Mouse (Mus musculus) lung, embryonic 16.5 days (tissue): Measurements from ENCODE around the gene Enpp7. TPM values are rescaled to one million over a fixed set of nuclear protein-coding genes. Genes with fewer than 3 reads are reported as not detected.

ENCODE experiments used
- ATAC-seq: fragments of 200-750 bp; cut with Nextera tagmentation; 2 replicates; pipeline ENCODE4 v1.8.0; 2017; ENCODE audit warnings: low read depth, mild to moderate bottlenecking, moderate library complexity
- H3K27ac ChIP-seq: fragments of 300-500 bp; sonication (generic); 2 replicates; pipeline ENCODE4 v1.5.1; 2014; ENCODE audit warnings: mild to moderate bottlenecking, control low read depth, low read length
- H3K27me3 ChIP-seq: fragments of 300-500 bp; sonication (generic); 2 replicates; pipeline ENCODE4 v1.6.1; 2014; ENCODE audit warnings: low read depth, low read length, mixed read lengths; ENCODE audit not compliant: control insufficient read depth, insufficient read depth
- H3K36me3 ChIP-seq: fragments of 300-500 bp; sonication (generic); 2 replicates; pipeline ENCODE4 v1.6.1; 2014; ENCODE audit warnings: low read length; ENCODE audit not compliant: control insufficient read depth, insufficient read depth
- H3K4me1 ChIP-seq: fragments of 300-500 bp; sonication (generic); replicated peaks from 2 replicates; pipeline ENCODE4 v1.6.1; 2014; ENCODE audit warnings: low read length, mixed read lengths; ENCODE audit not compliant: control insufficient read depth, insufficient read depth
- H3K4me2 ChIP-seq: fragments of 300-500 bp; sonication (generic); 2 replicates; pipeline ENCODE4 v1.6.1; 2014; ENCODE audit warnings: low read depth, low read length, control low read depth
- H3K4me3 ChIP-seq: fragments of 300-500 bp; sonication (generic); 2 replicates; pipeline ENCODE4 v1.5.1; 2014; ENCODE audit warnings: mild to moderate bottlenecking, low read length, control low read depth
- H3K9ac ChIP-seq: fragments of 300-500 bp; sonication (generic); 2 replicates; pipeline ENCODE4 v1.6.1; 2014; ENCODE audit warnings: low read length, control low read depth
- H3K9me3 ChIP-seq: fragments of 300-500 bp; sonication (generic); 2 replicates; pipeline ENCODE4 v1.6.1; 2016; ENCODE audit warnings: low read length; ENCODE audit not compliant: control insufficient read depth
- WGBS: fragments of 180-500 bp; shearing (Covaris S2); extraction: QIAGEN DNeasy Blood & Tissue Kit; methylation state at CpG from one replicate; pipeline ENCODE4 v1.1.7; 2014; 5-methylcytosine and 5-hydroxymethylcytosine counted together
- polyA plus RNA-seq: library from polyadenylated mRNA; unstranded; fragments of >200 nt; fragmentation: Nextera tagmentation; extraction: Ambion mirVana; gene quantifications from 2 replicates; pipeline ENCODE4 v1.2.1, GENCODE M21; 2015

Enpp7 gene
- polyA plus RNA-seq, 1 experiment from 2014 or later: not detected

DNA sequence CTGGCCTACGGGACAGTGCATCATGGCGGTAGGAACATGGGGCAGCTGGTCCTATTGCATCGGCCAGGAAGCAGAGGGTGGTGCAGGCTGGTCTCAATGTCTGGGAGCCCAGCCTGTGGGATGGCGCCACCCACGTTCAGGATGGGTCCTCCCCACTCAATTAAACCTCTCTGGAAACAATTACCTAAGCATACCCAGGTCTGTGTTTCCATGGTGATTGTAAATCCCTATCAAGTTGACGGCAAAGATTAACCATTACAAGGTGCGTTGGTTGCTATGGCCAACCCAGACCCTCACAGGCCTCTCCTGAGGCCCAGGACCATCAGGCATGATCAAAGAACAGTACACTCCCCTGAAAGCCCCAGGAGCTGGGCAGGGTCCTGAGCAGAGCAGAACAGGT, 22.9 kb upstream of the Enpp7 start:
- no peaks in the 10 kb centered on the region for H3K36me3 ChIP-seq
- no peak overlapping the region for H3K27ac ChIP-seq
- no peak overlapping the region for H3K9ac ChIP-seq
- H3K27me3 ChIP-seq: no peaks in the 10 kb centered on the region
- WGBS: 53% methylated on average over 7 of the region's 7 CpGs
- ATAC-seq: no peak
- H3K4me3 ChIP-seq: no peak overlapping the region
- no peak overlapping the region for H3K4me2 ChIP-seq
- no peaks in the 10 kb centered on the region for H3K4me1 ChIP-seq
- H3K9me3 ChIP-seq: no peaks in the 10 kb centered on the region

- ATAC-seq: no peak
Observed at GRCm38 (mm10) chr11:118971470-118972034, 16.4 kb upstream of the Enpp7 start.

DNA sequence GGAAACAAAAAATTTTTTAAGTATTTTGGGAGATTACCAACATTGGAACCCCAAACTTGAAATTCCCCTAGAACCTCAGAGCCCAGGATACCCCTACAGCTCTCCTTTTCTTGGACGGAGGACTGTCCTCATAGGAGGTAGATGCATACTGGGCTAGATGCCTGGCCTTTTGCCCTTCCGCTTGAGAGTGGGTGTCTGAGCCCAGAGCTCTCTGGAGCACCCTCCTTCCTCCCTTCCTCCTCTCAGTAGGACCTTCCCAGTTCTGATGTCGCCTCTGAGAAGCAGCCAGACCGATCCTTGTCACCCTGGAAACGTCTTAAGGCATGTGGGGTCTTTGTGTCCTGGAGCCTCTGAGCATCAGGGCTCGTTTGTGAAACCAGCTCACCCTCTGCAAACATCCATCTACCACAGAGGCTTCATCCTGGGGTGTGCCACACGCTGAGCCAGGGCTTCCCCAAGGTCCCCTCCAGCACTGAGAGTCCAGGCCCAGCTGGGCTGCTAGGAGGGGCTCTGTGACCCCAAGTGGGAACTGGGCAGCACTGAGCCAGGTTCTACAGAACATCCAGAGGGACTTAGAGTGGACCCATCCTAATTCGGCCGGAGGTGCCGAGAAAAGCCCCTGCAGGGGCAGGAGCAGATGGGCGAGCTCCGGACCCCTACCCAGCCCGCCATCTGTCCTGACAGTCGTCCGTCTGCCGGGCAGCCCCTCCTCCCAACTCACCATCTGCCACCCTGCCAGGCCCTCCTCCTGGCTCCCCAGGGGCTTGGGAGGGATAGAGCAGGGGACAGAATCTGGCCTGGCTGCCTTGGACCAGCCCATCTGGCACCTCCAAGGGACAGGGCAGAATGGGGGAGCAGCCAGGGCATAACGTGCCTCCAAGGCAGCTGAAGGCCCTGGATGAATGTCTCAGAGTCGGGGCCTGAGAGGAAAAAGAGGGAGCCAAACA, 15.3 kb upstream of the Enpp7 start:
- no peaks in the 10 kb centered on the region for H3K9me3 ChIP-seq
- H3K36me3 ChIP-seq: no peaks in the 10 kb centered on the region
- no peak overlapping the region for H3K4me2 ChIP-seq
- H3K4me3 ChIP-seq: no peak overlapping the region
- no peaks in the 10 kb centered on the region for H3K4me1 ChIP-seq
- 32% methylated on average over 18 of the region's 18 CpGs for WGBS
- no peaks in the 10 kb centered on the region; the same call in 1 of the 2 replicates for H3K27me3 ChIP-seq
- no peak overlapping the region for H3K9ac ChIP-seq
- ATAC-seq: no peak
- no peak overlapping the region for H3K27ac ChIP-seq

More at GRCm38 (mm10) chr11:118971470-118972034, 16.4 kb upstream of the Enpp7 start:
- Histone ChIP-seq H3K4me2 (no peak overlapping the region), H3K36me3 (no peaks in the 10 kb centered on the region), H3K9ac (no peak overlapping the region), H3K27me3 (no peaks in the 10 kb centered on the region; the same call in 1 of the 2 replicates), H3K4me3 (no peak overlapping the region), H3K4me1 (no peaks in the 10 kb centered on the region), H3K27ac (no peak overlapping the region), H3K9me3 (no peaks in the 10 kb centered on the region)
- 31% methylated on average over 20 of the region's 20 CpGs for WGBS

- Histone ChIP-seq H3K27me3 (no peaks in the 10 kb centered on the region; the same call in 1 of the 2 replicates), H3K4me3 (no peak overlapping the region), H3K36me3 (no peaks in the 10 kb centered on the region), H3K27ac (no peak overlapping the region), H3K9ac (no peak overlapping the region), H3K9me3 (no peaks in the 10 kb centered on the region), H3K4me1 (no peaks in the 10 kb centered on the region), H3K4me2 (no peak overlapping the region)
- 85% methylated on average over 7 of the region's 7 CpGs for WGBS
- no peak for ATAC-seq
Observed at GRCm38 (mm10) chr11:118974340-118974739, 13.6 kb upstream of the Enpp7 start.

DNA sequence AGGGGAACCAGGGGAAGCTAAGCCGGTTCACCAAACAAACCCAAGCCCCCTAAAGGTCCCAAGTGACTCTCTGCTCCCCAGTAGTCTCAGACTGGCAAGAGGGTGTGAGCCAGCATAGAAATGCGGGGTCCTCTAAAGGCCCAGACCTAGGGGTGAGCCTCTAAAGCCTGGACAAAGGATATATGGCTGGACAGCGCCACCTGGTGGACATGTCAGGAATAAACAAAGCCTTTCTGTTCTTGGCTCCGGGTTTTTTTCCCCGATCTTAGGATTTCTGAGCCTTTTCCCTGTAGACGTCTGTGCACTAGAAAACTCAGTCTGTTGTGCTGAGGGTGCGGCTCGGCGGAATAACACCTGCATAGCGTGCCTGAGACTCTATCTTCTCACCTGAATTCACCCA, 12.6 kb upstream of the Enpp7 start:
- no peak overlapping the region for H3K27ac ChIP-seq
- no peak overlapping the region for H3K4me3 ChIP-seq
- no peaks in the 10 kb centered on the region for H3K4me1 ChIP-seq
- H3K9ac ChIP-seq: no peak overlapping the region
- H3K4me2 ChIP-seq: 0 out of 2 replicates have a peak overlapping the region, but pooled peaks have one; percentile 23
- no peaks in the 10 kb centered on the region for H3K9me3 ChIP-seq
- under 1% methylated on average over 10 of the region's 10 CpGs for WGBS
- no peaks in the 10 kb centered on the region for H3K36me3 ChIP-seq
- no peak for ATAC-seq
- H3K27me3 ChIP-seq: no peaks in the 10 kb centered on the region; the same call in 1 of the 2 replicates

DNA sequence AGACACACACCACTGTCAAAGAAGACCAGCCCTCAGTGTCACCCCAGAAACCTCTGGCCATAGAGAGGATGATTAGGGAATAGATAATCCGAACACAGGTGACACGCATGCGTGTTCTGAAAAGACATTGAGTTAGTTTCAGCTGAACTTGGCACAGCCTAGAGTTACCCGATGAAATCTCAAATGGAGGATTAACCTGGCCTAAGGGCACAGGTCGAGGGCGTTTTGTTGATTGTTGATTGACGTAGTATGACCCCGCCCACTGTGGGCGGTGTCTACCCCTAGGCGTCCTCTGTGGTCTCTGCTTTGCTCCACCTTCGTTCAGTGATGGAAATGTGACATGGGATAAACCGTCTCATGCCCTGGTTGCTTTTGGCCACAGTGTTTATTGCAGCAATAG, 12.1 kb upstream of the Enpp7 start:
- Histone ChIP-seq H3K9ac (no peak overlapping the region), H3K4me2 (0 out of 2 replicates have a peak overlapping the region, but pooled peaks have one; percentile 23), H3K9me3 (no peaks in the 10 kb centered on the region), H3K36me3 (no peaks in the 10 kb centered on the region), H3K27me3 (no peaks in the 10 kb centered on the region; the same call in 1 of the 2 replicates), H3K27ac (no peak overlapping the region), H3K4me1 (no peaks in the 10 kb centered on the region), H3K4me3 (no peak overlapping the region)
- ATAC-seq: no peak
- 17% methylated on average over 12 of the region's 12 CpGs for WGBS

DNA sequence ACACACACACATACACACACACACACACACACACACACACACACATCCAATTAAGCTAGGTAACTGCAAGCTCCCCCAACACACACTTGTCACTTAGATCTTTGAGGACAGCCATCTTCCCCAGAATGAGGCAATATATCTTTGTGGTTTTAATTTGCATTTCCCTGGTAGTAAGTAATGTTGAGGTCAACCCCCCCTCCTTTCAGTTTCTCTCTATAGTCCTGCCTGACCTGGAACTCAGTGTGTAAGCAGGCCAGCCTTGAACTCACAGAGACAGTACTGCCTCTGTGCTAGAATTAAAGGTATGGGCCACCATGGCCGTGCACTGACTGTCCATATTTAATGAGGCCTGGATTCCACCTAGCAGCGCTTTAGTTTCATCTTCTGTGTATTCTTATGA, 7.6 kb upstream of the Enpp7 start:
- H3K4me3 ChIP-seq: no peak overlapping the region
- 78% methylated on average over 2 of the region's 2 CpGs for WGBS
- no peaks in the 10 kb centered on the region for H3K27me3 ChIP-seq
- H3K27ac ChIP-seq: no peak overlapping the region
- ATAC-seq: no peak
- no peaks in the 10 kb centered on the region for H3K36me3 ChIP-seq
- H3K4me1 ChIP-seq: no peaks in the 10 kb centered on the region
- H3K9ac ChIP-seq: no peak overlapping the region
- H3K4me2 ChIP-seq: no peak overlapping the region
- no peaks in the 10 kb centered on the region for H3K9me3 ChIP-seq

DNA sequence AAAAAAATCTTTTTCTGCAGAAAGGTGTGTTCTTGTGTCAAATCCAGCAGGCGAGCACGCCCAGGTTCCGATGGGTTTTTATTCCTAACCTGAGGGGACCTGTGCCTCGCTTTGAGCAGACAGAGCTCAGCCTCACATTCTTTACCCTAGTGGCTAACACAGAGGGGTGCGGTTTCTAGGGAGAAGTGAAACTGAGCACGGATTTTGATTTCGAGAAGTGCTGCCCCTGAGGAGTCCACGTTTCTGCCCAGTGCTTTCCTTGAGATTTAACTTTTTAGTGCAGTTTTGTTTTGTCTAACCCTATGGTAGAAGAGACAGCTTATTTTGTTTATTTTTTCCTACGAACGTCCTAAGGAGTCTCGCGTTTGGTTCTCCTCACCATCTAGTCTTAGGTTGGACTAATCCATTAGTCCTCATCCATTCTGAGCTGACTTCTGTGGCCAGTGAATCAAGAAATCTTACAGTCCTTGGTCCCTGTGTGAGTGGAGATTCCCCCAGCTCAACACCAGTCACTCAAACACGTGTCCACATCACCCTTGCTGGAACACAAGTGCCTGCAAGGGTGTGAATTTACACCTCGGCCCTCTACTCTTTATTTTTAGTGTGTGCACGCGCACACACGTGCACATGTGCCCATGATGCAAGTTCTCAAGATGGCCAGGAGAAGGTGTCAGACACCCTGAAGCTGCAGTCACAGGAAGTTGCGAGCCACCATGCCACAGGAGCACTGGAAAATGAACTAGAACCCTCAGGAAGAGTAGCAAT, 6.8 kb upstream of the Enpp7 start:
- Histone ChIP-seq H3K4me1 (no peaks in the 10 kb centered on the region), H3K9ac (no peak overlapping the region), H3K9me3 (no peaks in the 10 kb centered on the region), H3K4me2 (no peak overlapping the region), H3K4me3 (no peak overlapping the region), H3K27ac (no peak overlapping the region), H3K27me3 (no peaks in the 10 kb centered on the region), H3K36me3 (no peaks in the 10 kb centered on the region)
- ATAC-seq: no peak
- WGBS: 52% methylated on average over 18 of the region's 18 CpGs

DNA sequence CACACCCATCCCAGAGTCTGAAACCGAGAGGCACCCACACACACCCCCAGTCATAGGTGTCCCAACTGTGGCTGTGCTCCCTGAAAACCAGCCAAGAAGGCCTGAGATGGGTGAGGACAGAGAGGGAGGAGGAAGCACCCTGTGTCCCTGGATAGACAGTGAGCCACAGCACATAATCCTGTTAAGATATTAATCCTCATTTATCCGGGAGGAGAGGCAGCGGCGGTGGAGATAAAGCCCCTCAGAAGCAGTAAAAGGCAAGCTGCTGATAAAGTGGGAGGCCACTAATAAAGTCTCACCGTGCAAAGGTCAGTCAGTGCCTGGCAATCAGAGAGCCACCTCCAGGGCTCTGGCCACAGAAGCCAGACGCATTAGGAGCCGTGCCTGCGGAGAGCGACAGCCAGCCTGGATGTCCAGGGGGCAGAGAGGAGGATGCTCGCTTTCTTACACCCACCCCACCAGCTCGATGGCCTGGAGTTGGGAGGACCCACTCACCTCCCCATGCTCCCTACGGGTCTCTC, 5.3 kb upstream of the Enpp7 start:
- Histone ChIP-seq H3K9ac (no peak overlapping the region), H3K27ac (no peak overlapping the region), H3K4me2 (no peak overlapping the region), H3K36me3 (no peaks in the 10 kb centered on the region), H3K4me1 (no peaks in the 10 kb centered on the region), H3K27me3 (no peaks in the 10 kb centered on the region), H3K4me3 (no peak overlapping the region), H3K9me3 (no peaks in the 10 kb centered on the region)
- 47% methylated on average over 12 of the region's 12 CpGs for WGBS
- ATAC-seq: no peak
